Mouse (Mus musculus): ENCODE measurements at regions not wholly inside any gene's neighbourhood (a gene's known extent, or its start where the extent isn't known, plus 50 kb on each side); places are given as distances from the start of the nearest gene placed in this dataset.

GRCm38 (mm10) chr1:72000741-72001140 is 211.4 kb downstream of the Mreg start:
- no peak for DNase-seq

GRCm38 (mm10) chr1:71996828-71997227 is 215.3 kb downstream of the Mreg start:
- no peak for DNase-seq

GRCm38 (mm10) chr1:71996234-71996619 is 215.9 kb downstream of the Mreg start:
- DNase-seq, result no peak

GRCm38 (mm10) chr1:71995573-71996233 is 216.4 kb downstream of the Mreg start:
- DNase-seq, result no peak

GRCm38 (mm10) chr1:71990936-71991335 is 221.2 kb downstream of the Mreg start:
- DNase-seq, result no peak

- no peak for DNase-seq
Observed at GRCm38 (mm10) chr1:71988086-71988485, 224.0 kb downstream of the Mreg start.

GRCm38 (mm10) chr1:71986047-71986446 is 226.1 kb downstream of the Mreg start:
- DNase-seq, result no peak

GRCm38 (mm10) chr1:71983786-71984185 is 228.3 kb downstream of the Mreg start:
- DNase-seq, result no peak

GRCm38 (mm10) chr1:71982423-71983262 is 229.5 kb downstream of the Mreg start:
- DNase-seq, result no peak

- DNase-seq, result no peak
Observed at GRCm38 (mm10) chr1:71980624-71981023, 231.5 kb downstream of the Mreg start.

- no peak for DNase-seq
Observed at GRCm38 (mm10) chr1:71979261-71979660, 232.8 kb downstream of the Mreg start.

- no peak for DNase-seq
Observed at GRCm38 (mm10) chr1:71977361-71977760, 234.7 kb downstream of the Mreg start.

GRCm38 (mm10) chr1:71974715-71975114 is 237.4 kb downstream of the Mreg start:
- DNase-seq, result no peak

GRCm38 (mm10) chr1:71971943-71972342 is 240.2 kb downstream of the Mreg start:
- DNase-seq, result no peak

- DNase-seq, result no peak
Observed at GRCm38 (mm10) chr1:71970771-71971170, 241.3 kb downstream of the Mreg start.

GRCm38 (mm10) chr1:71967574-71968104 is 244.5 kb downstream of the Mreg start:
- no peak for DNase-seq

- DNase-seq, result no peak
Observed at GRCm38 (mm10) chr1:71964450-71965126, 247.5 kb downstream of the Mreg start.

GRCm38 (mm10) chr1:71956940-71957339 is 255.2 kb downstream of the Mreg start:
- no peak for DNase-seq

GRCm38 (mm10) chr1:71955331-71955730 is 256.8 kb downstream of the Mreg start:
- no peak for DNase-seq

- no peak for DNase-seq
Observed at GRCm38 (mm10) chr1:71953292-71953691, 258.8 kb downstream of the Mreg start.

- DNase-seq, result no peak
Observed at GRCm38 (mm10) chr1:71949549-71949948, 262.6 kb downstream of the Mreg start.

GRCm38 (mm10) chr1:71948686-71949085 is 263.4 kb downstream of the Mreg start:
- DNase-seq, result no peak

- DNase-seq, result no peak
Observed at GRCm38 (mm10) chr1:71947506-71947905, 264.6 kb downstream of the Mreg start.
